Mouse (Mus musculus) gastrocnemius, adult 2 months (tissue): Measurements from ENCODE around the gene Cacna2d4. TPM values are rescaled to one million over a fixed set of nuclear protein-coding genes. Genes with fewer than 3 reads are reported as not detected.
A peak's percentile ranks its signal among the peaks of the same experiment; 100 is the strongest.

ENCODE experiments used
- DNase-seq: peaks from one replicate; pipeline ENCODE4 v3.0.0; 2022
- H3K27ac ChIP-seq: fragments of 200-600 bp; 2 replicates; pipeline ENCODE4 v1.8.1; 2022; ENCODE audit warnings: mild to moderate bottlenecking
- H3K4me3 ChIP-seq: fragments of 200-600 bp; 2 replicates; pipeline ENCODE4 v1.8.1; 2022; ENCODE audit warnings: mild to moderate bottlenecking, moderate library complexity
- CTCF ChIP-seq: fragments of 200-600 bp; IDR thresholded peaks from 2 replicates; pipeline ENCODE4 v1.8.1; 2022; ENCODE audit warnings: antibody characterized with exemption, mild to moderate bottlenecking, moderate library complexity
- intact Hi-C: fragments of 180-260 bp; cut with DNase I; formaldehyde crosslinking; loops from one replicate; pipeline ENCODE4 v1.15.1; 2025
- total RNA-seq, 2 experiments: library from RNA; stranded (reverse); gene quantifications; 2 replicates each; pipeline ENCODE4 v1.2.3; 2021

Cacna2d4 gene
- total RNA-seq, 2 experiments from 2014 or later, result 0.33 to 2.7 TPM

DNA sequence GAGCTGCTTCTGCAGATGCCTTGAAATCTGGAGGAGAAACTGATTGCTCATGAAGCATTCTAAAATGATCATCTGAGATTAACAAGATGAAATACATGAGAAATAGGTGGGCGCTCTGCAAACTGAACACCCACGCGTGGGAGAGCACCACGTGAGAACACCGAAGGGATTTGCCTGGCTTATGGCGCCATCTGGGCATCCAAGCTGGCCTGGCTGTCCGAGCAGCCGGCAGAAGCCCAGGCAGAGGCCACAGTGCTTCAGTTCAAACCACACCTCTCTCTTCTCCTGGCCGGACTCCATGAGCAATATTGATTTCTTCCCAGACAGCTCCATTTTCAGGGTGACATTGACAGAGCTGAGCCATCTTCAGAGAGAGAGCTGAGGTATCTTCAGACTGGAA lies 44.4 kb downstream of the Cacna2d4 start:
- Histone ChIP-seq H3K27ac (no peak overlapping the region), H3K4me3 (no peak overlapping the region)
- intact Hi-C loops, result no loop called here
- DNase-seq, result peak; percentile 32
- TF ChIP-seq CTCF, result peak; percentile 34; the same call in 1 of the 2 replicates

DNA sequence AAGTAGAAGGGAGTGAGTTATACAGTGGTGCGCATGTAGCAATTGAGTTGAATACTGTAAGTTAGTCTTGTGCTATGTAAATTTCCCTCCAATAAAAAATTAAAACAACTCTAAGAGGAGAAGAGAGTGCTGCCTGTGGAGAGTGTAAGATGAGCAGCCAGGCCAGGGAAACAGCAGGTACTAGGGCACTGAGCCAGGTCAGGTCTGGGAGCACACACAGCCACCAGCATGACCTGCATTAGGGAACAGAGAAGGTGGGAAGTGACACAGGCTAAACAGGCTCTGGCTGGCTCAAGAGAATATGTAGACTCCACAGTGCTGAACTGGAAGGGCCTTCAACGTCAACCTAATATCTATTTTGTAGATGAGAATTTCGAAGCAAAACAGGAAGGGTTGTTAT lies 65.0 kb downstream of the Cacna2d4 start:
- no peak overlapping the region for H3K27ac ChIP-seq
- DNase-seq, result no peak
- no peak overlapping the region for H3K4me3 ChIP-seq
- intact Hi-C loops, result loop anchor here (10.0 kb wide), 1 partner anchor 1053 kb away; no protein-coding TSS in a partner anchor
- TF ChIP-seq CTCF, result no peak

DNA sequence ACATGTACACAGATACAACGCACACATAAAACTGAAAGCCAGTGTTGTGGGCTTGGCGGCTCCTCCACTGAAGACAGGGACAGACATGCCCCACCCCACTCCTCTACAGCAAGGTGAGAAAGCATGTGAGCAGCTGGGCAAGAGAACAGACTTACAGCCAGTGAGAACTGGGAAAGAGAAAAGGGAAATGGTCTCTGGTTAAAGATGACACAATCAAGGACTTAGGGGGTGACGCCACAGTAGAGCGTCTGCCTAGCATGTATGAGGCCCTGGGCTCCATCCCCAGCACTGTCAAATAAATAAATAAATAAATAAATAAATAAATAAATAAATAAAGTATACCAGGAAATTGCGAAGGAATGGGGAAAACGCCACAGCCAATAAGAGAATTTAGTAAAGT lies 67.0 kb downstream of the Cacna2d4 start:
- Histone ChIP-seq H3K27ac (no peak overlapping the region), H3K4me3 (no peak overlapping the region)
- DNase-seq, result no peak
- no peak for TF ChIP-seq CTCF
- intact Hi-C loops, result loop anchor here (10.0 kb wide), 1 partner anchor 1051 kb away; no protein-coding TSS in a partner anchor

DNA sequence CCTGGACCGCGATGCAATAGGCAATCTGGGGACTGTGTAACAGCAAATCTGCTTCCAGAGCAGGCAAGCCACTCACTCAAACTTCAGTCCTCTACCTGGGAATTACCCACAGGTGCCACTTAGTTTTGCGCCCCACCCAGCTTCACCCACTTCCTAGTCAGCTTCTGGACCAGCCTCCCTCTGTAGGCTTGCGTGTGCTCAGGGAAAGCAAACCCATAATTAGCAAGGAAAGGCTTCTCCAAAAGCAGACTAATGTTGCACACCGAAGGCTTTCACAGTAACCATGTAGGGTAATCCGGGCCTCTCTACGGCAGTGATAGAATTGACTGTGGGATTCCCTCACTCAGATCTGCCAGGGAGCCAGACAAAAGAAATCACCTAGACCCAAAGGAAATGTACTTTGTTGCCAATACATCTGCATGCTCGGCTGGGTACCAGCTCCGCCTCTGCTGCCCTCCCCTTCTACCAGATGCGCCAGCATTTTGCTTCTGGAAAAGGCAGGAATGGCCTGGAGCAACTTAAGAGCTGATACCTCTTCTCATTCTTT lies 71.6 kb downstream of the Cacna2d4 start:
- H3K27ac ChIP-seq, result no peak overlapping the region
- DNase-seq, result no peak
- intact Hi-C loops, result loop anchor here (10.0 kb wide), 1 partner anchor 1047 kb away; no protein-coding TSS in a partner anchor
- no peak overlapping the region for H3K4me3 ChIP-seq
- no peak for TF ChIP-seq CTCF

DNA sequence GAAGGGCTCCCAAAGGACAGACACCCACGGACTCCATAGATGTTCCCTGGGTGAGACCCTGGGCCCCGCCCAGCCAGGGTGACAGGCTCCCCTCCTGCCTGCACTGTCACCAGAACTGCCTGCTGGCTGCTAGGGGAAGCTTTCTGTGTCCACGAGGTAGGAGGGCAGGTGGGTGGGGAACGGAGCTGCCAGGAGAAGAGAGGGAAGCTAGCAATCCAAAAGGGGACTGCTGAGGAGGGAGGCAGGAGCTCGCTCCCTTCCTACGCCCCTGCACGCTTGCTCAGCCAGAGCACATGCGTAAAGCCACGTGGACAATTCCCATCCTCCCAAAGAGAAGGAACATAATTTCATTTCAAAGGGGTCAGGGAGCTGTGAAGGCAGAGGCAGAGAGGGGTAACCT lies 73.8 kb downstream of the Cacna2d4 start:
- intact Hi-C loops, result no loop called here
- no peak for TF ChIP-seq CTCF
- Histone ChIP-seq H3K27ac (no peak overlapping the region), H3K4me3 (no peak overlapping the region)
- DNase-seq, result no peak

DNA sequence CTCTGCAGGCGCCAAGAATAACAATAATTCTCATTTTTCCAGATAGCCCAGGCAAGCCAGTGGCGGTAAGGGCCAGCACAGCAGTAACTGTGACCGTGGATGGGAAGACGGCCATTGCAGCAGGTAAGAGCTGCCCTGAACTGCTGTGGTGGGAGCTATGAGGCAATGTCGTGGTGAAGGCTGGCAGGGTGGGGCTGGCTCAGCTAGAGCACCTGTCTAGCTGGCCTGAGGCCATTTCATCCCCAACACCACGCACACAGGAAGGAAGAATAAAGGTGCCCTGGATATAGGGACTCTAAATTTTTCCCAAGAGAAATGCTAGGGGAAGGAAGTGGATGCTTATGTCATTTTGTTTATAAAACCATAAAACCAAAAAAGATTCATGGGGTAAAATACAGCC lies 76.1 kb downstream of the Cacna2d4 start:
- no peak overlapping the region for H3K4me3 ChIP-seq
- DNase-seq, result no peak
- intact Hi-C loops, result no loop called here
- no peak for TF ChIP-seq CTCF
- H3K27ac ChIP-seq, result no peak overlapping the region

DNA sequence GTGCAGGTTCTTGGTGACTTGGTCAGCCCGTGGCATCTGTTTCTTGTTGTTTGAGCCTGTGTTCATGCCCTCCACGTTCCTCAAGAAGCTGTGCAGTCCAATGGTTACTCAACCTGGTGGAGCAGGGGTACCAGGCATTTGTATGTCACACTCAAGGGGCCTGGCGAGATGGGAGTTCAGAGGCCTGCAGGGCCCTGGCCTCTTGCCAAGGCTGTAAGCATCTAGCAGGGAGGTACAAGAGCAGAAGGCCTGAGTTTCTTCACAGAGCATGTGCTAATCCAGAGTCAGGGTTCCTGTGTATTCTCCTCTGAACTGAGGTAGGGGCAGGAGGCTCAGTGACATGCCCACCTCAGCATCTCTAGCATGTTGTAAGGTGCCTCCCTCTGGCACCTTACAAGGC lies 76.8 kb downstream of the Cacna2d4 start:
- no peak for TF ChIP-seq CTCF
- peak; percentile 19 for DNase-seq
- H3K4me3 ChIP-seq, result no peak overlapping the region
- no peak overlapping the region for H3K27ac ChIP-seq
- intact Hi-C loops, result no loop called here

DNA sequence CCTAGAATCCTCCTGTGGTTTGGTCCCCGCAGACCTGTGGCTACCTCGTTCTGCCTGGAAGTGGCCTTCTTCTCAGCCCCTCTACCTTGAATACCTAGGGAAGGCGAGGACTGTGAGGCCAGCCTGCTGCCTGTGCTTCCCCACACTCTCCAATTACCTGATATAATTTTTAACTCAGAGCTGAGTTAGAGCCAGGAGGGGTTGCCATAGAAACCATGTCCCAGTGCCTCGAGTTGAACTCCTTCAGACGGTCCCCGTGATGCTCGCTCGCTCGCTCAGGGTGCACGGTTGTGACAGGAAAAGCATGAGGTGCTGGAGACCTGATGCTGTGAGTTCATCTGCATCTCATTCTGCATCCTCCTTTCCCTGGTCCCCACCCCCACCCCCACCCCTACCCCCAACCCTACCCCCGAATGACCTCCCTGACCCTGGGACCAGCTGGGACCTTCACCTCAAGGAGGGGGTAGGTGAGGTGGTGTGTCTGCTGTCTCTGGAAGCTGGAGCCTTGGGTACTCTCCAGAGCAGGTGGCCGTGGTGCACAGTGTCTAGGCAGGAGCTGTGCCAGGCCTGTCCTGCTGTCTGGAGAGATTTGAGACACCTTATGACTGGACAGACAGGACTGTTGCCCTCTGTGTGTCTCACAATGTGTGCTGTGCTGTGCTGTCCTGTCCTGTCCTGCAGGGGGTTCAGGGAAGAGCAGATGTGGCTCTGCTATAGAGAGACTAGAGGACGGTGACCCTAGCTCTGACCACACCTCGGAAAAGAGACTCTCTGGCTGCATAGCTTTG lies 77.5 kb downstream of the Cacna2d4 start:
- no peak overlapping the region for H3K27ac ChIP-seq
- H3K4me3 ChIP-seq, result no peak overlapping the region
- no peak for TF ChIP-seq CTCF
- intact Hi-C loops, result no loop called here
- DNase-seq, result no peak

DNA sequence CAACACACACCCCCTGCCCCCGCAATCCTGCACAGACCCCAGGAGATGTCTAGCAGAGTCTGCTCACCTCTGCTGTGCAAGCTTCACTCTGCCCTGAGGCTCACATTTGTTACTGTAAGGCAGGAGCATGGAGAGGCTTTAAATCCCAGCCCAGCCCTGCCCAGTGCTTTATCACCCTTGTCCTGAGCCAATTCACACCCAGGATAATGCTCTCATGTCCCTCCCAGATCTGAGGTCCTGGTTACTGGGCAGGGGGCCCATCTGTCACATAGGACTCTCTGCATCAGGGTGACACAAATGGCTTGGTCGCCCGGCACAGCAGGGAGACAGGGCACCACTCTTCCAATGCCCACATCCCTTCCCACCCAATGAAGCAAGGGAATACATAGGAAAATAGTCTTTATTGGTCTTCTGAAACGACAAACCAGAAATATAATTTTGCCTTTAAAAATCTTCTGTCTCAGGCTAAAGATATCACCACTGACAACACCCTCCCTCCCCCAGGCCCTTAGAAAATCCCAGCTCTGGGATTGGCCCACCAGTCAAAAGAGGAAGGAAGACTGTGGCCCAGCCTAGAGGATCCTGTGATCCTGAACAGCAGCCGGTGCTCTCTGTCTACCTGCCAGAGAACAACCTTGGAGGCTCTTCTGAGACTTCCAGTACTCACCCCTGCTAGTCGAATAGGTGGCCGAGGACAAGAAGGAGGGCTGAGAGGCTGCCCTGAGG lies 78.6 kb downstream of the Cacna2d4 start:
- H3K4me3 ChIP-seq, result no peak overlapping the region
- DNase-seq, result no peak
- no peak overlapping the region for H3K27ac ChIP-seq
- no peak for TF ChIP-seq CTCF
- intact Hi-C loops, result no loop called here

DNA sequence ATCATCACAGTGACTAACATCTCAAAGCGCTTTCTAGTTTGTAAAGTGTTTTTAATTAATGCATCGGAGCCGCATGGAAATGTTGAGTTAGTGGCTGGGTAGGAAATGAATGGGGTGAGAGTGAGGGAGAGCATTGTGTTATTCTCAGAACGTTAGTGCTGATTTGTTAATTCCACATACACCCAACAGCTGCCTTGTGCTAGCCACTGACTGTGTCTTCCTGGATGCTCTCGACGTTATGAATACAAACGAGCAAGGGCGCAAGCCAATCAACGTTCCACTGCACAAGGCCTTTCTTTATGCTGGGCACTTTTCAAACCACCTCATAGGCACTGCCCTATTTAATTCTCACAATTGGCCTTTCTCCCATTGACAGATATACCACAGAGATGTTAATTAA lies 82.4 kb downstream of the Cacna2d4 start:
- no peak for DNase-seq
- no peak for TF ChIP-seq CTCF
- intact Hi-C loops, result no loop called here

DNA sequence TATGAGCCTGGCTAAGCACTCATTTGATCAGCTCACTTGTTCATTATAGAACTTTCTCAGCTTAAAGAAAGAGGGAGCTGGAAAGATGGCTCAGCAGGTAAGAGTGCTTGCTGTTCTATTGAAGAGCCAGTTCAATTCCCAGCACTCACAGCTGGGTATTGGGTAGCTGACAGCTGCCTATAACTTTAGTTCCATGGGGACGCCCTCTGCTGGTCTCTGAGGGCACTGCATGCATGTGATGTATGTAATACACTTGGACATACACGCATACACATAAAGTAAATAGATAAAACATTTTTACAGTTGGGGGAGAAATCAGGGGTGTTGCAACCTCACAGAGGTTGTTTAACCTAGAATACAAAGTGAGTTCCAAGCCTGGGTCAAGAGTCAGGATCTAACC lies 83.0 kb downstream of the Cacna2d4 start:
- no peak overlapping the region for H3K4me3 ChIP-seq
- intact Hi-C loops, result no loop called here
- TF ChIP-seq CTCF, result peak; percentile 29; the same call in 1 of the 2 replicates
- H3K27ac ChIP-seq, result no peak overlapping the region
- no peak for DNase-seq

More for the DNA sequence above, 82.4 kb downstream of the Cacna2d4 start:
- H3K27ac ChIP-seq, result no peak overlapping the region
- H3K4me3 ChIP-seq, result no peak overlapping the region

DNA sequence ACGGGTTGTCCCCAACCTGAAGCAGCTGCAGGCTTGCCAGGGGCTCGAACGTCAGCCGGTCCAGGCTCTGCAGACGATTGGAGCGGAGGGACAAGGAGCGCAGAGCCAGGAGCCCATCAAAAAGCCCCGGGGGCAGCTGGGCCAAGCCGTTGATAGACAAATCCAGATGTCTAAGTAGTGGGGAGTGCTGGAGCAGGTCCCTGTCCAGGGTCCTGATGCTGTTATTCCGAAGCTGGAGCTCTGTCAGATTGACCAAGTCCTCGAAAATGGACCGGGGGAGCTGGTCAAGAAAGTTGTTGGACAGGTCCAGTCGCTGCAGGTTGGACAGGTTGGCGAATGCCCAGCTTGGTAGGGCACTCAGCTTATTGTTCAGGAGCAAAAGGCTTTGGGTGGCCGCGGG lies 84.2 kb downstream of the Cacna2d4 start:
- H3K27ac ChIP-seq, result no peak overlapping the region
- no peak for TF ChIP-seq CTCF
- intact Hi-C loops, result no loop called here
- no peak for DNase-seq
- H3K4me3 ChIP-seq, result no peak overlapping the region

DNA sequence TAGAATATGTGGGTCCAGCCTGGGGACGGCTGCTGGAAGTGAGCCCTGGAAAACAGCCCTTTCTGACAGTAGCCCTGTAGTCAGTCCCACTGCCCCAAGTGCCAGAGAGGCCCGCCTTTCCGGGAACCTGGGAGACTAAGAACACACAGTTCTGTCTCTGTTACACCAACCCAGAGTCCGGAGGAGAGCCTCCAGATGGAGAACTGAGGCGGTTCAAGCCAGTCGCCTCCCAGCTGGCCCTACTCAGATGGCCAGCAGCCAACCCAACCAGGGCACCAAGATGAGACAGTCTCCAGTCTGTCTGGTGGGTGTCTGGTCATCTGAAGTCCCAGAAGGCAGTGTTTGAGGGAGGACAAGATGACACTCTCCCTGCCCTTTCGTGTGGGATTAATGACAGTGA lies 85.4 kb downstream of the Cacna2d4 start:
- Histone ChIP-seq H3K4me3 (no peak overlapping the region), H3K27ac (no peak overlapping the region)
- intact Hi-C loops, result no loop called here
- no peak for TF ChIP-seq CTCF
- DNase-seq, result no peak
